Mouse (Mus musculus) embryonic fibroblast, embryonic 13.5 days (primary cell): ENCODE results near the gene Phf5a. TPM values are rescaled to one million over a fixed set of nuclear protein-coding genes. Genes with fewer than 3 reads are reported as not detected.

Source experiments
- H3K27ac ChIP-seq: 2 replicates; pipeline ENCODE4 v1.5.1; 2012; ENCODE audit warnings: low read length, control low read depth, inconsistent platforms; ENCODE audit not compliant: insufficient read depth
- H3K4me1 ChIP-seq: 2 replicates; pipeline ENCODE4 v1.6.1; 2011; ENCODE audit warnings: low read length; ENCODE audit not compliant: control insufficient read depth, insufficient read depth
- H3K4me3 ChIP-seq: 2 replicates; pipeline ENCODE4 v1.5.1; 2011; ENCODE audit warnings: mild to moderate bottlenecking, control low read depth, low read length; ENCODE audit not compliant: insufficient read depth
- CTCF ChIP-seq: IDR thresholded peaks from 2 replicates; pipeline ENCODE4 v1.5.1; 2011; ENCODE audit warnings: mild to moderate bottlenecking, control low read depth, low read length, moderate library complexity, borderline replicate concordance; ENCODE audit not compliant: insufficient read depth
- POLR2A ChIP-seq: IDR thresholded peaks from 2 replicates; pipeline ENCODE4 v1.6.1; 2011; ENCODE audit warnings: low read depth, mild to moderate bottlenecking, control low read depth, low read length, moderate library complexity
- polyA plus RNA-seq: library from polyadenylated mRNA; stranded (reverse); fragments of >200 nt; gene quantifications from 2 replicates; pipeline ENCODE4 v1.2.4, GENCODE M21; 2011; ENCODE audit warnings: low read depth; ENCODE audit not compliant: missing spikeins, insufficient read length

The Phf5a gene
- polyA plus RNA-seq, 1 experiment, result 71.3 TPM

- H3K4me1 ChIP-seq, result no peaks in the 10 kb centered on the region
- no peak overlapping the region for H3K4me3 ChIP-seq
- no peak overlapping the region for H3K27ac ChIP-seq
- no peak for TF ChIP-seq CTCF
- TF ChIP-seq POLR2A, result no peak
Observed at GRCm38 (mm10) chr15:81885418-81885934, 13.8 kb upstream of the Phf5a start.

- no peaks in the 10 kb centered on the region for H3K4me1 ChIP-seq
- no peak for TF ChIP-seq POLR2A
- no peak for TF ChIP-seq CTCF
- H3K27ac ChIP-seq, result no peak overlapping the region
- no peak overlapping the region for H3K4me3 ChIP-seq
Observed at GRCm38 (mm10) chr15:81882348-81882747, 10.6 kb upstream of the Phf5a start.

- Histone ChIP-seq H3K4me3 (no peak overlapping the region), H3K27ac (no peak overlapping the region), H3K4me1 (no peaks in the 10 kb centered on the region)
- TF ChIP-seq POLR2A (no peak), CTCF (no peak)
Observed at GRCm38 (mm10) chr15:81879531-81880401, 8.1 kb upstream of the Phf5a start.

- Histone ChIP-seq H3K27ac (peak within 1 kb of the TSS; percentile 98), H3K4me1 (no peaks in the 10 kb centered on the region), H3K4me3 (peak within 1 kb of the TSS; percentile 73)
- TF ChIP-seq CTCF (no peak), POLR2A (peak; percentile 73)
Observed at GRCm38 (mm10) chr15:81872262-81873136, 788 bp upstream of the Phf5a start, which contains the start of gene Aco2. Aco2 (plus strand) TSS chr15:81872309.

- no peak overlapping the region for H3K4me3 ChIP-seq
- H3K4me1 ChIP-seq, result no peaks in the 10 kb centered on the region
- H3K27ac ChIP-seq, result no peak overlapping the region
- TF ChIP-seq CTCF (no peak), POLR2A (no peak)
Observed at GRCm38 (mm10) chr15:81869985-81870384, 1.7 kb downstream of the Phf5a start.

- TF ChIP-seq POLR2A (no peak), CTCF (no peak)
- Histone ChIP-seq H3K4me1 (no peaks in the 10 kb centered on the region), H3K4me3 (no peak overlapping the region), H3K27ac (no peak overlapping the region)
Observed at GRCm38 (mm10) chr15:81864238-81864637, 7.5 kb downstream of the Phf5a start.

- Histone ChIP-seq H3K4me1 (no peaks in the 10 kb centered on the region), H3K27ac (peak overlapping the region; percentile 70), H3K4me3 (no peak overlapping the region)
- TF ChIP-seq POLR2A, result no peak; the same call in 1 of the 2 replicates
- no peak for TF ChIP-seq CTCF
Observed at GRCm38 (mm10) chr15:81860471-81861135, 11.1 kb downstream of the Phf5a start.

- Histone ChIP-seq H3K4me3 (peak overlapping the region; percentile 77), H3K27ac (peak overlapping the region; percentile 92), H3K4me1 (peaks cover 4% of the 10 kb centered on the region; the same call in 1 of the 2 replicates)
- TF ChIP-seq POLR2A, result peak; percentile 63; the same call in 1 of the 2 replicates
- TF ChIP-seq CTCF, result no peak
Observed at GRCm38 (mm10) chr15:81859330-81860255, 12.1 kb downstream of the Phf5a start.
